Mouse (Mus musculus): Measurements from ENCODE around the gene Creb3.

Creb3 gene

GRCm38 (mm10) chr4:43558631-43559356 lies 3.3 kb upstream of the Creb3 start:
- DNase-seq, result no peak

GRCm38 (mm10) chr4:43559519-43560242 lies 2.5 kb upstream of the Creb3 start:
- no peak for DNase-seq

- no peak for DNase-seq
Measured at GRCm38 (mm10) chr4:43560243-43560611, 1.9 kb upstream of the Creb3 start.

GRCm38 (mm10) chr4:43560976-43561375 lies 1.2 kb upstream of the Creb3 start:
- no peak for DNase-seq

GRCm38 (mm10) chr4:43561436-43561996 lies 616 bp upstream of the Creb3 start:
- no peak for DNase-seq

GRCm38 (mm10) chr4:43562769-43563600 lies 853 bp downstream of the Creb3 start:
- DNase-seq, result no peak

GRCm38 (mm10) chr4:43563601-43563875 lies 1.4 kb downstream of the Creb3 start:
- no peak for DNase-seq

GRCm38 (mm10) chr4:43564231-43564630 lies 2.1 kb downstream of the Creb3 start:
- no peak for DNase-seq

GRCm38 (mm10) chr4:43567140-43567539 lies 5.0 kb downstream of the Creb3 start:
- DNase-seq, result no peak

GRCm38 (mm10) chr4:43571395-43572045 lies 9.4 kb downstream of the Creb3 start:
- DNase-seq, result no peak

GRCm38 (mm10) chr4:43573561-43573960 lies 11.4 kb downstream of the Creb3 start:
- no peak for DNase-seq

GRCm38 (mm10) chr4:43575356-43575755 lies 13.2 kb downstream of the Creb3 start:
- no peak for DNase-seq

GRCm38 (mm10) chr4:43577237-43577881 lies 15.2 kb downstream of the Creb3 start:
- no peak for DNase-seq

GRCm38 (mm10) chr4:43578376-43579204 lies 16.5 kb downstream of the Creb3 start, which contains the start of the genes Rgp1 and Gba2:
Gene Rgp1 (plus strand): TSS chr4:43578715.
Gene Gba2 (minus strand): TSS chr4:43578873.
- DNase-seq, result peak; percentile 86

- no peak for DNase-seq
Measured at GRCm38 (mm10) chr4:43579256-43579655, 17.1 kb downstream of the Creb3 start.

GRCm38 (mm10) chr4:43579731-43580130 lies 17.6 kb downstream of the Creb3 start:
- DNase-seq, result no peak

GRCm38 (mm10) chr4:43580721-43581120 lies 18.6 kb downstream of the Creb3 start:
- DNase-seq, result no peak

GRCm38 (mm10) chr4:43581381-43581780 lies 19.2 kb downstream of the Creb3 start:
- DNase-seq, result no peak

- no peak for DNase-seq
Measured at GRCm38 (mm10) chr4:43582241-43582640, 20.1 kb downstream of the Creb3 start.

- no peak for DNase-seq
Measured at GRCm38 (mm10) chr4:43583421-43583820, 21.3 kb downstream of the Creb3 start.
